Mouse (Mus musculus) ovary, adult 18-20 months (tissue): ENCODE data around the gene Acot1.
"Not testable (repeated sequence)": the region's sequence is repeated elsewhere in the genome, so short reads cannot be mapped to it uniquely, and the experiment has no call there.

Experiments
- DNase-seq: peaks from one replicate; pipeline ENCODE4 v3.0.0; 2022; ENCODE audit warnings: low spot score, mixed read lengths

The Acot1 gene

DNA sequence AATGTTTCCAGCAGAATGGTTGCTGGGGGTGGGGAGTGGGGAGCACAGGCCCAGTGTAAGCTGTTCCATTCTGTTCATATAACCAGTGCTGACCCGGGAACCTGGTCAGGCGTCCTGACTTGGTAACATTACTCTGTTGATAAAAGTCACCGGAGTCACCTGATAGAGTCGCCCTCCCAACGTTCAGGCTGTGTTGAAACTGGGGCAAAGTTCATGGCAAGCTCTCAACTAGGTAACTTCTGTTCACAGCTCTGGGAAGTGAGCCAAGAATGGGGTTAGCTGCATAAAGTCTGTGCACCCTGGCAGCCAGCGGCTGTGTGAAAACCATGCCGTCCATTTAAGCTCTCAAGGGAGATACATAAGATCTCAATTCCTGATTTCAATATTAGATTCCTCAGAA is 11.2 kb downstream of the Acot1 start:
- peak; percentile 34 for DNase-seq

DNA sequence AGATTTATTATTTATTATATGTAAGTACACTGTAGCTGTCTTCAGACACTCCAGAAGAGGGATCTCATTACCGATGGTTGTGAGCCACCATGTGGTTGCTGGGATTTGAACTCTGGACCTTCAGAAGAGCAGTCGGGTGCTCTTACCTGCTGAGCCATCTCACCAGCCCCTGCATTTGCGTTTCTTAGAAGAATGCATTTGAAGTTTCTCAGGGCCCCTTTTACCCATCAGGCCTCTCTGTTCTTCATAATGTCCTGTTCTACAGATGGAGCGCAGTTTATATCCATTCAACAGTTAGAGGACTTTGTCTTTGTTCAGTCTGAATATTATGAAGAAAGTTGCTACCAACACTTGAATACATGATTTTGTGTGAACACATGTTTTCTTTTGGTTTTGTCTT is 13.0 kb downstream of the Acot1 start:
- not testable (repeated sequence) for DNase-seq

DNA sequence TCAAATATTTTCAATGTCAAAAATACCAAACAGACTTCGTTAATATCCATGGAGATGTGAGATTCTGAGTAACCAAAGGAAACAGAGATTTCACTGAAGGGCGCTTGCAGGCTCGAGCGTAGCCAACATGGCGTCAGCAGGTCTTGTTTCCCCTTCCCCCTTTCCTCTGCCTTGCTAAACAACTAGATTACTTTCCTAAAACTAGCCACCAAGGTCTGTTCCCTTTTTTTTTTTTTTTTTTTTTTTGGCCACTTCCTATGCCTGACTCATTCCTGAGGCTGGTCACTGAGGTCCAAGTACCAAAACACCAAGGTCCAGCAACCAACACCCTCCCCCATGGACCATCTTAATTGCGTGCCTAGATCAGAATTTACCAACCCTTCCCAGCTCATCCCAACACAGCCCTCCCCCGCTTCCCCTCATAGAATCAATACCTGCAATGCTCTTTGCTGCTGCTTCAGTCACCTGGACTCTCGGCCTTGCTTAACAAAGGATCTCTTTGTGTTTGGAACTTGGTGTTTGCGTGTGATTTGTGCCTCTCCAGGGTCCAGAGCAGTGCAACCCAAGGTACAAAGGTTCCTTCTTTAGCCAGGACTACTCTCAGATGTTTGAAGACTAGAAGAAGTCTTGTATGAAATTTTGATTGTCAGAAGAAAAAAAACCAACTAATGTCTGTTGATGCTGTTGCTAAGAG is 13.9 kb downstream of the Acot1 start:
- DNase-seq: no peak

DNA sequence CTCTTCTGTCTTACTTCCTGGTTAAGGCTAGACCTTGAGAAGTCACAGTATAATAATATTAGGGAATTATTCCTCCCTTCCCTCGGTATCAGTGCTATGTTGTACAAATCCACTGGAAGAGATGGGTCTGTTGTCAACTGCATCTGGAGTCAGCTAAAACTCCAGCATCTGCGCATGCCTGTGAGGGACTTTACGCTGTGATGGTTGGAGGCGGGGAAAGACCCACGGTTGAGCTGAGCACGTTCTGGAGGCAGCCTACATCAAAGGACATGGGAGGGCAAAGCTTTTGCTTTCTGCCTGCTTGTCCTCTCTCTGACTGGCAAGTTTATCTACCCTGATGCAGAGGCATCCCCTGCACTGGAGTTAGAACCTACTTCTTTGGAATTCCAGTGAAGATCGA is 16.6 kb downstream of the Acot1 start:
- no peak for DNase-seq

GRCm38 (mm10) chr12:84028328-84028727 is 19.0 kb downstream of the Acot1 start:
- DNase-seq: not testable (repeated sequence)

DNA sequence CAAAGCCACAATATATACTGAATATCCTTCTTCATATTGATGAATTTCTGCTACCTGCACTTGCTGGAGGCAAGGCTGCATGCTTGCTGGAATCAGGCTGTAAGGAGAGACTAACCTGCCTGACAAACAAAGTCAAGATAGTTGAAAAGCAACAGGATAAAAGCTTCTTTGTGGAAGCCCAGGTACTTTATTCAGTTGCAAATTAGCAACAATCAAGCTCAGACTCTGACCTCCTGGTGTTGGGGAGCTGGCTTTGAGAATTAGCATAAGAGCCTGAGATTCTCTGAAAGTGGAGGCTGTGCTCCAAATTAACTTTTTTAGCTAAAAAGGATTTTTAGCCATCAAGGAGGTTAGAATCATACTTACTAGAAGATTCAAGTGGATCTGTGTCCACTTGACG is 19.8 kb downstream of the Acot1 start:
- not testable (repeated sequence) for DNase-seq

- DNase-seq: peak; percentile 25
These were observed 21.5 kb downstream of the Acot1 start for GRCm38 (mm10) chr12:84030659-84031332.

DNA sequence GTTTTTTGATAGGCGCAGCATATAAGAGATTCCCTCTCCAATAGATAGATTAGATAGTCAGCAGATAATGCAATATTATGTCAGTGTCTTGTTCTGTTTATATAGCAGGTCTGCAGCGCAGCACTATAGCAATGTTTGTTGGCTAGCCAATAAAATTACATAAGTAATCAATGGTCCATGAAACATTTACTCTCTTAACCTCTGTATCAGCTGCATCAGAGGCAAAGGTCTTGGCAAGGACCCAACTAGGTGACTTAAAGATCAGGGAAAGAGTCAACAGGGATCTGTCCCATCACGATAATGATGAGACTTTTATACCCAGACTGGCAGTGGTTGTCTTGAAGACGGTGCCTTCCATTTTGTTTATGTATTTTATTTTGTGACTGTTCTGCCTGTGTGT is 23.6 kb downstream of the Acot1 start:
- DNase-seq: no peak

GRCm38 (mm10) chr12:84033302-84033701 is 24.0 kb downstream of the Acot1 start:
- not testable (repeated sequence) for DNase-seq

DNA sequence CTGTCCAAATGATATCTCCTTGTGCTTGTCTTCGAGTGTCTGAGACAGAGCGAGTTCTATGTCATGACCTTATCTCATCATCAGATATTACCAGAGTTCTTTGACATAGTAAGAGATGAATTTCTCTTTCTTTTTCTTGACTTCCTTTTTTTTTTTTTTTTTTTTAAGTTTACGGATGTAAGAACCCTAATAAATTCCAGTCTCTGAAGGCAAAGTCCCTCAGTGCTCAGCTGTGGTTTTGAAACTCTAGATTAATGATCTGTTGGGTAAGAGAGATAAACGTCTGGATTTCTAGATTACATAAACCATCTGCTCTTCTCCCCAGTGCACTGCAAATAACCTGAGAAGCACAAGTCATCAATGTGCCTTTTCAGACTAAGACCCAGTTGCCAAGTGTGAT is 24.8 kb downstream of the Acot1 start:
- DNase-seq: no peak

DNA sequence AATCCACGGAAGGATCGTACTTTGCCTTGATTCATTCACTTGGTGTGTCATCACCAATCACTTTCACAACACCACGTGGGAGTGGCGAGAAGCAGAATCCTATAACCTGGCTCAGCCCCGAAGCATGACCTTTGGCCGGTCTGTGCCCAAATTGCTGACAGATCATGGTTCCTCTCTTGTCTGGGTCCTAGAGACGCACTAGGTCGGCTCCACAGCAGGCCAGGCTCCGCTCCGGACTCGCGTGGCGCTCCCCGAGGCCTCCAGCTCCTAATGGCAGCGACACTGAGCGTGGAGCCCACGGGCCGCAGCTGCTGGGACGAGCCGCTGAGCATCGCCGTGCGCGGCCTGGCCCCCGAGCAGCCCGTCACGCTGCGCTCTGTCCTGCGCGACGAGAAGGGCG is 29.0 kb downstream of the Acot1 start, which contains the start of gene Acot4:
Gene Acot4 (plus strand): TSS at position 139 of the 400 bp plus-strand sequence.
- DNase-seq: not testable (repeated sequence)

DNA sequence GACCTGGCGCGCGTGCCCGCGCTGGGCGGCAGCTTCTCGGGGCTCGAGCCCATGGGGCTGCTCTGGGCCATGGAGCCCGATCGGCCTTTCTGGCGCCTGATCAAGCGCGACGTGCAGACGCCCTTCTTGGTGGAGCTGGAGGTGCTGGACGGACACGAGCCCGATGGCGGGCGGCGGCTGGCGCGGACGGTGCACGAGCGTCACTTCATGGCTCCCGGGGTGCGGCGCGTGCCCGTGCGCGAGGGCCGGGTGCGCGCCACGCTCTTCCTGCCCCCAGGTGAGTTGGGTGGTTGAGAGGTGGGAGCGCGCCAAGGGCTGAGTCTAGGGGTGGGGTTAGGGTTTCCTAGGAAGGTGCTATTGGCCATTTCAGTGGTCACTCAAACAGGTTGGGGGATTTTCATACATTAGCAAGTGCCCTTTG is 29.4 kb downstream of the Acot1 start, which contains the start of gene Gm49366:
Gene Gm49366 (plus strand): TSS at position 245 of the 421 bp plus-strand sequence.
- not testable (repeated sequence) for DNase-seq

DNA sequence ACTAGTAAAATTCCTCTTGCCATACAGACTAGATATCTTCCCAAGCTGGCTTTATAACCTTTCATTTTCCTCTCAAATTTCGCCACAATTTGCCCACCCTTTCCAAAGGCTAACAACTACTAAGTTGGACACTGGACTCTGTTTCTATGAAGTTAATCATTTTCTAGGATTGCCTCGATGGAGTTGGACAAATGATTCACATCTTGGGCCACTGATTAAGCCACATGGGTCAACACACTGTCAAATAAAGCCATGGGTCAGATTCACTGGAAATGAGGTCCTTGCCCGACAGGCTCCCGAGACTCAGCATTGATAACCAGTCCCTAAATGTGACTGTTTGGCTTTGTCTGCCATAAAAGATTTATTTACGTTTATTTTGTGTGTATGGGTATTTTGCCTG is 33.0 kb downstream of the Acot1 start:
- DNase-seq: no peak

DNA sequence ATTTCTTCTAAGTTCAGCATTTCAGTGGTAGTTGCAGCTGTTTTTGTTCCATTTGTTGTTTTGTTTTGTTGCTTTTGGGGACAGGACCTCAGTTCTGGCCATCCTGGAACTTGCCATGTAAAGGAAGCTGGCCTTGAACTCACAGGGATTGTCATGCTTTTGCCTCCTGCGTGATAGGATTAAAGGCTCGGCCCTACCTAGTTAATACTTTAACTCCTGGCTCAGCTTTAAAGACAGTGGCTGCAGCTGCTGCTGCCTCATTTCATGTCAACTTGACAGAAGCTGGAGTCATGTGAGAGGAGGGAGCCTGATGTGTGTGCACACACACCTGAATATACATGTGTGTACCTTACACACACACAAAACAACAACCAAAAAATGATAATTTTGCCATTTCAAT is 34.8 kb downstream of the Acot1 start:
- no peak for DNase-seq

GRCm38 (mm10) chr12:84046906-84047305 is 37.6 kb downstream of the Acot1 start:
- DNase-seq: no peak

- not testable (repeated sequence) for DNase-seq
These were observed 41.5 kb downstream of the Acot1 start for GRCm38 (mm10) chr12:84050744-84051143.

DNA sequence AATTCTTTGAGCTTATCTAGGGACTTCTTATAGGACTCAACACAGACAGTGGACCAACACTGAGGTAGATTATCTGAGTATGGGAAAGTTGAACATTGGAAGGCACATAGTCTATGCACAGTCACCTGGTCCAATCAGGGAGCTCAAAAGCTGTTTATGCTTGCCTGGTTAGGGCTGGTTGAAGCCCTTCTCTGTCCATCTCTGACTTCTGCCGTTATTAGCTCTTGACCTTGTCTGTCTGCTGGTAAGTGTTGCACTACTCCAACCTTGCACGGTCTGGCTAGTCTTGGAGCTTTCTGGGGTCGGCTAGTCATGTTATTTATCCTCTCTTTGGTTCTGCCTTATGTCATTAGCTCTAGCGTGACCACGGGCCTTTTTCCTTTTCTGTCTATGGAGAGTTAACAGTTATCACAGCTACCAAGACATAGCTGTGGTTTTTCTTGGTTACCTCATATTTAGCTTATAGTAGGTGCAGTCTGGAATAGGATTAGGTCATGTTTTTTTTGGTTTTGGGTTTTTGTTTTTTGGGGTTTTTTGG is 42.7 kb downstream of the Acot1 start, which contains the start of gene Acot3:
Gene Acot3 (plus strand): TSS at position 208 of the 538 bp plus-strand sequence.
- DNase-seq: no peak

DNA sequence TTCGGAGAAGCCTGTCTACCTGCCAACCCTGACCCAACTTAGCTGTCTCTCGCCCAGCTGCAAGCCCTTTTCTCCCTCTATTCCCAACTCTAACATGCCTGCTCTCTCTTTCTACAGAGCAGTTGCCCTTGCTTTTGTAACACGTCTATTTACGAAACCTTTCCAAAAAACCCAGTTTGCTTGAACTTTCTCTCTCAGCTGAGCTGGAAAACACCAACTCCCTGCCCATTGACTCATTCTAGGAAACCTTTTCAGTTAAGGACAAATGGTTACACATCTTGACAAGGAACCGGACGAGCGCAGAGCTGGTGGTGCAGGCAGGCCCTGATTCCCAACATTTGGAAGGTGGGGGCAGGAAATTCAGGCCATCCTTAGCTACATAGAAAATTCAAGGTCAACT is 43.3 kb downstream of the Acot1 start:
- no peak for DNase-seq

DNA sequence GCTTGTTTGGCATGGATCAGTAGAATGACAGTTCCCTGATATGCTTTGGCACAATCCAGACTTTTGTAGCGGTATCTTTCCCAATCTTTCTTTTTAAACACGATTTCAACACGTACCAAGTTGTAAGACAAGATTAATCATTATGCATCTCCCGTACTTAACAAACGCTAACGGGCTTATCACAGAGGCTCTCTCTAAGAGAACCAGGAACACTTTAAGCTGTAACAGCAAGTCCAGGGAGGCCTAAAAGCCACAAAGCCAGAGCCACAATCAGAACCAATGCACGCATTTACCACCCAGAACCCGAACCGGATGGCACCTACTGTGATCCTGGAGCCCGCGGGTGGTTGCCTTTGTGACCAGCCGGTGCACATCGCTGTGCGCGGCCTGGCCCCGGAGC is 43.9 kb downstream of the Acot1 start:
- no peak for DNase-seq

DNA sequence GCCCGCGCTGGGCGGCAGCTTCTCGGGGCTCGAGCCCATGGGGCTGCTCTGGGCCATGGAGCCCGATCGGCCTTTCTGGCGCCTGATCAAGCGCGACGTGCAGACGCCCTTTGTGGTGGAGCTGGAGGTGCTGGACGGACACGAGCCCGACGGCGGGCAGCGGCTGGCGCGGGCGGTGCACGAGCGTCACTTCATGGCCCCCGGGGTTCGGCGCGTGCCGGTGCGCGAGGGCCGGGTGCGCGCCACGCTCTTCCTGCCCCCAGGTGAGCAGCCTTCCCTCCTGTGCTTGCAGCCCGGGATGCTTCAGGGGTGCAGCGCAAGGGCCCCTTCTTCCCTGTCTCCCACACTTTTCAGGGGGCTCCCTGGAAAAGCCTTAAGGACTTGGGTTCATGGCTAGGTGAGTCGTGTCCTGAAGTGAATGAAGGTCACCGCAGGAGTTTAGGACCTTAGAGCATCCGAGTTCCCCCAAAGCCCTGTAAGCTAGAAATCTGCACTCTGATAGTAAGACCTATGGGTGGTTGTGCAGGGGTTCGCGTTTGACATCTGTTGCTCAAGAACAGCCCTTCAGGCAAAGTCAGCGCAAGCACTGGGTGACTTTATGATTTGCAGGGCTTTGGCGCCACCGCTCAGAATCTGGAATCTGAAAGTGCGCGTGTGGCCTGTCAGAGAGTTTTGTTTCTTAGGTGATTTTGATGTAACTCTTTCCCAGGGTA is 44.5 kb downstream of the Acot1 start:
- no peak for DNase-seq

GRCm38 (mm10) chr12:84060946-84061345 is 51.7 kb downstream of the Acot1 start:
- DNase-seq: no peak

DNA sequence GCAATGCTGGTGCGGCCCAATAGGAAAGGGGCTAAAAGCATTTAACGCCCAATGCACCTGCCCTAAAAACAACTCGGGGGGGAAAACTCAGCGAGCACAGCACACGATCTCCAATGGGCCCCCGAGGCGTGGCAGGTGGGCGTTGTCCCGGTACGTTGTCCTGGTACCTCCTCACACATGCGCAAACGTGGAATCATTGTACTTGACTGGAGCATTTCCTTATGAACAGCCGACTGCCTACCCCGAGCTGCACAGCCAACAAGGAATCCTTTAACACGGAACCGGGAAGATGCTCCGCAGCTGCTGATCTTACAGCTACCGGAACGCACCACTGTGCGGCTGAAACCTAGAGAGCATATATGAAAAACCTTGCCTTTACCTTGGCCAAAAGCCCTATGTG is 53.0 kb downstream of the Acot1 start:
- DNase-seq: no peak
